In genomic region chr16:42189431-42190081, GRCm38 (mm10) we compare ENCODE assay signal across 8 mouse cellular contexts.
DNase-seq lines count a peak whose midpoint lies in the region; ATAC-seq and TF ChIP-seq lines count a peak whose summit lies in the region.

No protein-coding gene starts in this region.

- no peaks in the 10 kb centered on the region for H3K27me3 ChIP-seq in heart, embryonic 14.5 days (ENCODE audit: control insufficient read depth, insufficient read depth, low read length)
- 0 out of 2 replicates have a peak, but pooled peaks cover 3% of the 10 kb centered on the region for H3K27me3 ChIP-seq in liver, embryonic 15.5 days

- DNase-seq in kidney, postnatal 4 days, result peak; percentile 26 to 55
- DNase-seq in kidney, adult 18-20 months, result no peak
- peak; percentile 31 for DNase-seq in telencephalon, adult 2 months (ENCODE audit: low read depth, low spot score)
- no peak for DNase-seq in urinary bladder, postnatal 25 days (ENCODE audit: low spot score)

- H3K27ac ChIP-seq in cortical plate, adult 2 months (ENCODE audit: insufficient read depth, low read length), result peak overlapping the region; percentile 38; the same call in 1 of the 2 replicates
- H3K27ac ChIP-seq in heart, embryonic 14.5 days (replicated peaks in 1 of 2; ENCODE audit: control insufficient read depth in 1 of 2, insufficient read depth in 1 of 2, low read depth in 2 of 2, low read length in 2 of 2), result peak overlapping the region in 1 of 2 experiments; percentile 45; a peak in 3 of 4 replicates
- no peak overlapping the region for H3K27ac ChIP-seq in liver, embryonic 15.5 days (replicated peaks)

- TF ChIP-seq POLR2A in cortical plate, adult 2 months (IDR thresholded peaks at IDR 0.05; ENCODE audit: extremely low read depth, insufficient read depth, low read length), result no peak

- no peak for TF ChIP-seq CTCF in cortical plate, adult 2 months (IDR thresholded peaks at IDR 0.05; ENCODE audit: extremely low read depth, insufficient read depth, low read length)

- H3K4me3 ChIP-seq in cortical plate, adult 2 months (ENCODE audit: insufficient read depth, low read length), result peak overlapping the region; percentile 56
- H3K4me3 ChIP-seq in heart, embryonic 14.5 days (ENCODE audit: control insufficient read depth in 1 of 2, insufficient read depth in 1 of 2, low read depth in 1 of 2, low read length in 2 of 2), result peak overlapping the region; percentile 59 to 71
- peak overlapping the region; percentile 46 for H3K4me3 ChIP-seq in liver, embryonic 15.5 days (replicated peaks)

- H3K9ac ChIP-seq in heart, embryonic 14.5 days (ENCODE audit: low read length), result peak overlapping the region; percentile 73
- H3K9ac ChIP-seq in liver, embryonic 15.5 days, result no peak overlapping the region

- peaks cover 2% of the 10 kb centered on the region; the same call in 1 of the 2 replicates for H3K4me1 ChIP-seq in cortical plate, adult 2 months (ENCODE audit: control insufficient read depth, insufficient read depth, low read length)
- no peaks in the 10 kb centered on the region for H3K4me1 ChIP-seq in heart, embryonic 14.5 days (ENCODE audit: control insufficient read depth in 2 of 2, insufficient read depth in 2 of 2, low read length in 2 of 2)
- peaks cover 6% of the 10 kb centered on the region for H3K4me1 ChIP-seq in liver, embryonic 15.5 days (replicated peaks)

- no peak for ATAC-seq in heart, embryonic 14.5 days (ENCODE audit: insufficient number of reproducible peaks, insufficient read depth, low FRiP score, low read depth)
- ATAC-seq in liver, embryonic 15.5 days (ENCODE audit: insufficient read depth), result no peak
- ATAC-seq in monocyte, adult 5-6 weeks (replicated peaks; ENCODE audit: insufficient number of reproducible peaks, low FRiP score, low TSS enrichment, poor library complexity, severe bottlenecking), result no peak

- no peaks in the 10 kb centered on the region for H3K36me3 ChIP-seq in heart, embryonic 14.5 days (ENCODE audit: control insufficient read depth, insufficient read depth, low read length)
- H3K36me3 ChIP-seq in liver, embryonic 15.5 days (replicated peaks), result no peaks in the 10 kb centered on the region

- 35% methylated on average over 14 of the region's 14 CpGs for WGBS in heart, embryonic 14.5 days
- WGBS in liver, embryonic 15.5 days (ENCODE audit: insufficient replicate concordance), result 39% methylated on average over 14 of the region's 14 CpGs

- no peaks in the 10 kb centered on the region for H3K9me3 ChIP-seq in heart, embryonic 14.5 days (ENCODE audit: control insufficient read depth, low read length)
- H3K9me3 ChIP-seq in liver, embryonic 15.5 days (replicated peaks), result no peaks in the 10 kb centered on the region

- peak overlapping the region; percentile 91 for H3K4me2 ChIP-seq in heart, embryonic 14.5 days (ENCODE audit: low read length)
- H3K4me2 ChIP-seq in liver, embryonic 15.5 days, result peak overlapping the region; percentile 66

Comparison
In these comparisons a context has a peak if more than half of its experiments do, and no peak if none do; other contexts are left out.
1. DNase-seq: peak in kidney, postnatal 4 days (2 of 2) and telencephalon, adult 2 months (single experiment); none in kidney, adult 18-20 months (single experiment) and urinary bladder, postnatal 25 days (single experiment).
2. Peak in every context shown above with its lines, with median percentiles within 50 percentile points of each other: H3K4me3 ChIP-seq.